Mouse (Mus musculus) bone marrow, adult 2 months (tissue): ENCODE results near the gene Tcf12. TPM values are rescaled to one million over a fixed set of nuclear protein-coding genes. Genes with fewer than 3 reads are reported as not detected.

ENCODE experiments used
- H3K27ac ChIP-seq: fragments of 200-500 bp; 2 replicates; pipeline ENCODE4 v1.5.1; 2012; ENCODE audit warnings: low read depth, mild to moderate bottlenecking, control low read depth, inconsistent platforms, low read length; ENCODE audit not compliant: control insufficient read depth, poor library complexity, insufficient read depth
- H3K4me1 ChIP-seq: fragments of 200-500 bp; 2 replicates; pipeline ENCODE4 v1.6.1; 2011; ENCODE audit warnings: low read length; ENCODE audit not compliant: control insufficient read depth, insufficient read depth
- H3K4me3 ChIP-seq: fragments of 200-500 bp; replicated peaks from 2 replicates; pipeline ENCODE3; 2011; ENCODE audit warnings: mild to moderate bottlenecking, low read depth, low read length, control low read depth; ENCODE audit not compliant: control insufficient read depth
- CTCF ChIP-seq: fragments of 200-500 bp; IDR thresholded peaks from 2 replicates; pipeline ENCODE4 v1.5.1; 2011; ENCODE audit warnings: low read length, control low read depth; ENCODE audit not compliant: control insufficient read depth, insufficient read depth
- POLR2A ChIP-seq: fragments of 200-500 bp; IDR thresholded peaks from 2 replicates; pipeline ENCODE4 v1.6.1; 2011; ENCODE audit warnings: low read depth, mild to moderate bottlenecking, control low read depth, low read length, borderline replicate concordance; ENCODE audit not compliant: control insufficient read depth
- WGBS: fragments of 180-500 bp; shearing (Covaris S2); methylation state at CpG from one replicate; pipeline ENCODE4 v1.1.7; 2018; 5-methylcytosine and 5-hydroxymethylcytosine counted together
- polyA plus RNA-seq: library from polyadenylated mRNA; stranded (reverse); fragments of >200 nt; gene quantifications from 2 replicates; pipeline ENCODE4 v1.2.4, GENCODE M21; 2011; ENCODE audit warnings: low replicate concordance; ENCODE audit not compliant: missing spikeins, insufficient read depth, insufficient read length

The Tcf12 gene
- polyA plus RNA-seq, 1 experiment, result 11.7 TPM

DNA sequence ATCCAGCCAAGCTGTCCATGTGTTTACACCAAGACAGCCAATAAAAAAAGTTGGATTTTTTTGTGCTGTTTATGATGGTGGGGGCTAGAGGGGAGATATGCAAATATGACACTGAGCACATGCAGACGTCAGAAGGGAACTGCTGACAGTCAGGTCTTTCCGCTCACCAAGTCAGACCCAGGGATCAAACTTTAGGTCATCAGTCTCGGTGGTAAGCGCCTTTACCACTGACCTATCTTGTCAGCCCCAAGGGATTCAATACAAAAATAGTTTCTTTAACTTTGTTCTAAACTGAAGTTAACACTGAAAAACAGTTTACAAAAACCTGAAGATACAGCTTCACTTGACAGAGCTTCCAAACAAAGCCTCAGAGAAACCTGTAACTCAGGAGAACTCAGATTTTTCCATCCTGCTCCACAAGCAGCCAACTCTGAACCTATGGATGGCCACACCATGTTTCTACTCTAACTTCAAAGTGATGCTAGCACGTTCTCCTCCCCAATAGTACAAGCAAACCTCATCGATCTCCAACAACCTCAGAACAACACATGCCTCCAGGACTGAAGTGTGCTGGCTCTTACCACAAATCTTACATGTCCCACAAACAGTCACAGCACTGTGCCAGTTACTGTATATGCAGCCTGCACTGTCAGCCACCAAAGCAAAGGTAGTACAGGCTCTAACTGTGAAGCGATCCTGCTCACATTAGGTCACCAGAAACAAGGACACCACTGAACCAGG lies 11.6 kb downstream of the Tcf12 start:
- Histone ChIP-seq H3K4me3 (no peak overlapping the region), H3K27ac (no peak overlapping the region), H3K4me1 (peaks cover 3% of the 10 kb centered on the region; the same call in 1 of the 2 replicates)
- no peak for TF ChIP-seq POLR2A
- no peak for TF ChIP-seq CTCF
- WGBS, result 67% methylated on average over 7 of the region's 7 CpGs

DNA sequence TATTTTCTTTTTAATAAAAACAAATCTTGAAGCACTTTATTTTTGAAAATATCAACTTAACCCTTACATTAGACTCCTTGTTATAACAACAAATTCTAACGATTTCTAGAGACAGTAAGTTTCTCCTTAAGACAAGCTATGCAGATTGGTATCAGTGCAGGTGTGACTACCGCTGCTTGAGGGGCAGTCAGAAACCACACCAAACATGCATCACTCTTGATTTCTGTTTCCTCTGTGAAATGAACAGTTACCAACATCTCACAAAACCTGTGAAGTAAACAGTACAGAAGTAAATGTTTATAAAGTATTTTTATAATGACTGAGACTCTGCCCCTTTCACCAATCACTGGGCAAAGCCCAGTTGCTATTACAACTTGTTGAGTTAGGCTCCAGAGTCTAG lies 13.6 kb downstream of the Tcf12 start:
- Histone ChIP-seq H3K27ac (no peak overlapping the region), H3K4me3 (no peak overlapping the region), H3K4me1 (peaks cover 3% of the 10 kb centered on the region; the same call in 1 of the 2 replicates)
- 35% methylated on average over 2 of the region's 2 CpGs for WGBS
- TF ChIP-seq CTCF, result no peak
- no peak for TF ChIP-seq POLR2A

DNA sequence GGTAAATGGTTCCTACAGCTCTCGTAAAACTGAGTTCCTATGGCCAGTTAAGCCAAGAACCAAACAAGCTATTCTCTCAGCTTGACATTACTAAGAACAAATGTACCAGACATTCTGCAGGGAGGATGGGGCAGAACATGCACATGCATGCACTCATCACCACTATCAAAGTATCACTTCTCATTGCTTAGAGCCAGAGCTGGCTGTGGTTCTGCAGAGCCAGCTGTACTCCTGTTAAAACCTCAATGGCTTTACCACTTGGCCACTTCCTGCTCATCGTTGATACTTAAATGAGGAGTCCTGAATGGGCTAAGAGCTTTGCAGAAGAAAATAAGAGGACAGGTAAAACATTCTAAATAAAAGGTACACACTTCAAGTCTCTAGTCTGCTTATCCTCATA lies 14.6 kb downstream of the Tcf12 start:
- no peak overlapping the region for H3K4me3 ChIP-seq
- TF ChIP-seq POLR2A (no peak), CTCF (no peak)
- H3K27ac ChIP-seq, result no peak overlapping the region
- H3K4me1 ChIP-seq, result peaks cover 3% of the 10 kb centered on the region; the same call in 1 of the 2 replicates
- 41% methylated on average over 2 of the region's 2 CpGs for WGBS

DNA sequence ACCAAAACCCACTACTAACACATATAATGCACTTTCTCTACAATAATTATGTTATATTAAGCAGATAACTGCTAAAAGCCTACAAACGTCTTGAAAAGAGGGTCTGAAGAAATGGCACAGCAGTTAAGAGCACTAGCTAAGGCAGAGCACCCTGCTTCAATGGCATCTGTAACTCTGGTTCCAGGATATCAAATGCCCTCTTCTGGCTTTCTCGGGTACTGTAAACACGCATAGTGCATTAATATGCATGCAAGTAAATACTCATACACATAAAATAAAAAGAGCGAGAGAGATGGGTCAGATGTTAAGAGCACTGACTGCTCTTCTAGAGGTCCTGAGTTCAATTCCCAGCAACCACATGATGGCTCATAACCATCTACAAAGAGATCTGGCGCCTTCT lies 17.0 kb downstream of the Tcf12 start:
- WGBS, result 84% methylated on average over 5 of the region's 5 CpGs
- TF ChIP-seq POLR2A (no peak), CTCF (no peak)
- Histone ChIP-seq H3K27ac (no peak overlapping the region), H3K4me3 (no peak overlapping the region), H3K4me1 (no peaks in the 10 kb centered on the region; the same call in 1 of the 2 replicates)

DNA sequence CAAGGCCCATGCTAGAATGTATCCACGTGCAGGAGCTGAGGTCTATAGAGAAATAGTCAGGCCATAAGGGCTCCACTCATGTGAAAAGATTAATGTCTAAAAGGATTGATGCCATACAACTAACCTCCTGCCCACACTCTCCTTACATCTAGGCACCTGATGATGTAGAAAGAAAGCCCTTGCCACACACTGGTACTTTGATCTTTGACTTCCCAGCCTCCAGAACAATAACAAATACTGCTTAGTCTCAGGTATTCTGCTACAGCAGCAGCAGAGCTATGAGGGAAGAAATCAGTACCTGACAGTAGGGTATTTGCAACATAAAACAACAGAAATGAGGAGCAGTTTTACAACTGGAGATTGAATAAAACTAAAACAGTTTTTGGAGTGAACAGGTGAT lies 19.5 kb downstream of the Tcf12 start:
- no peak for TF ChIP-seq POLR2A
- no peak for TF ChIP-seq CTCF
- H3K27ac ChIP-seq, result no peak overlapping the region
- H3K4me1 ChIP-seq, result no peaks in the 10 kb centered on the region; the same call in 1 of the 2 replicates
- H3K4me3 ChIP-seq, result no peak overlapping the region
- 82% methylated on average over 1 of the region's 1 CpGs for WGBS

DNA sequence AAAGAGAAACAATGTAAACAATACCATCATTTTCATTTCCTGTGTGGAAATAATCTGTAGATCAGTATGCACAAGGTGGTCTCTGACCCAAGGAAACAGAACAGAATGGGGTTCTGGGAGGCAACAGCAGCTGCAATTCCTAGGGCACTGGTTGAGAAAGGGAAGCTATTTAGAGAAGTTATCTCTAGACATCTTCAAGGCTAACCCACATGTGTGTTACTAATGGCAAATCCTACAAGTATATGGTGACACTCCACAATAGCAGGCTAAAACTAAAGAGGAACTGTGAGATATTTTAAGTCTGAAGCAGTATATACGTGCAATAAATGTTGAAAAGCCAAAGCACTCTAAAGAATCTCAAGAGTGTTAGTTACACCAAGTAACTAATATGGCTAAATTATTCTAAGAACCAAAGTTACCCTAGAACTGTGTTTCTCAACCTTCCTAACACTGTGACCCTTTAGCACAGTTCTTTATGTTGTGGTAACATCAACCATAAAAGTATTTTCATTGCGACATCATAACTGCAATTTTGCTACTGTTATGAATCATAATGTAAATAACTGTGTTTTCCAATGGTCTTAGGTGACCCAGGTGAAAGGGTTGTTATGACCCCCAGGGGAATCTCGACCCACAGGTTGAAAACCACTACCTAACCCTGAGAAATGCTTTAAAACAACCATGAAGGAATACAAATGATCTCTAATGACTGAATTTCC lies 22.6 kb downstream of the Tcf12 start:
- no peak for TF ChIP-seq CTCF
- no peak for TF ChIP-seq POLR2A
- Histone ChIP-seq H3K27ac (no peak overlapping the region), H3K4me1 (no peaks in the 10 kb centered on the region; the same call in 1 of the 2 replicates), H3K4me3 (no peak overlapping the region)
- WGBS, result 43% methylated on average over 3 of the region's 3 CpGs

DNA sequence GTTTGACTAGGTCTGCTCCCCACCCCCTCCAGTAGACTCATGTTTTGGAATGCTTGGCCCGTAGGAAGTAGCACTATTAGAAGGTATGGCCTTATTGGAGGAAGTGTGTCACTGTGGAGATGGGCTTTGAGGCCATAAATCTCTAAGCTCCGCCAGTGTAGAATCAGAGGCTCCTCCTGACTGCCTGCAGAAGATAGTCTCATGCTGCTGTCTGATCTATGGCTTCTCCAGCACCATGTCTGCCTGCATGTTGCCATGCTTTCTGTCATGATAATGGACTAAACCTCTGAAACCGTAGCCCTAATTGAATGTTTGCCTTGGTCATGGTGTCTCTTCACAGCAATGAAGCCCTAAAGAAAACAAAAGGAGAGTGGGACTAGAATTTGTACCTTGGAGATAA lies 26.7 kb downstream of the Tcf12 start:
- 47% methylated on average over 3 of the region's 3 CpGs for WGBS
- Histone ChIP-seq H3K4me1 (no peaks in the 10 kb centered on the region; the same call in 1 of the 2 replicates), H3K27ac (no peak overlapping the region), H3K4me3 (no peak overlapping the region)
- TF ChIP-seq POLR2A (no peak), CTCF (no peak)

DNA sequence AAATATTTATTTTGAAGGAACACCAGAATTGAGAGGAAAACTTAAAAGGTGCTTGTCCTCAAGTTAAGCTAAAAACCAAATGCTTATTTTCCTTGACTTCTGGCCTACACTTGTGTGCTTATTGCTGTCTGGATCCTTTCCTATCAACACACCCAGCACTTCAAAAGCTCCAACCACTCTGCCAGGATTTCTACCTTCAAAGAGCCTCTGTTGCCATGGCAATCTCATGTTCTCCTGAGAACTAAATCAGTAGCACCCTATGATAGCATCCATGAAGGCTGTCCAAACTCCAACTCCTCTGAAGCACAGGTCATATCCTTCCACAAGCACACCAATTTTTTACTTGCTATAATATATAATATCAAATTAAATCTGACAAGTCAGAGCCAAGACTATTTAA lies 27.5 kb downstream of the Tcf12 start:
- H3K4me1 ChIP-seq, result no peaks in the 10 kb centered on the region; the same call in 1 of the 2 replicates
- no peak for TF ChIP-seq CTCF
- no peak for TF ChIP-seq POLR2A
- H3K27ac ChIP-seq, result no peak overlapping the region
- H3K4me3 ChIP-seq, result no peak overlapping the region
